Mouse (Mus musculus) hindbrain, embryonic 16.5 days (tissue): Measurements from ENCODE around the gene Tm6sf2. TPM values are rescaled to one million over a fixed set of nuclear protein-coding genes. Genes with fewer than 3 reads are reported as not detected.
"Not testable (repeated sequence)": the region's sequence is repeated elsewhere in the genome, so short reads cannot be mapped to it uniquely, and the experiment has no call there.

Experiments
- ATAC-seq: fragments of 200-750 bp; cut with Nextera tagmentation; 2 replicates; pipeline ENCODE4 v1.8.0; 2017; ENCODE audit warnings: moderate TSS enrichment, moderate library complexity
- H3K27ac ChIP-seq: fragments of 300-500 bp; sonication (generic); 2 replicates; pipeline ENCODE4 v1.5.1; 2014; ENCODE audit warnings: low read depth, mild to moderate bottlenecking, control low read depth, low read length, moderate library complexity
- H3K27me3 ChIP-seq: fragments of 300-500 bp; sonication (generic); replicated peaks from 2 replicates; pipeline ENCODE4 v1.6.1; 2014; ENCODE audit warnings: low read length; ENCODE audit not compliant: control insufficient read depth, insufficient read depth
- H3K36me3 ChIP-seq: fragments of 300-500 bp; sonication (generic); 2 replicates; pipeline ENCODE4 v1.6.1; 2014; ENCODE audit warnings: mild to moderate bottlenecking, low read length, moderate library complexity, mixed read lengths; ENCODE audit not compliant: control insufficient read depth, insufficient read depth
- H3K4me1 ChIP-seq: fragments of 300-500 bp; sonication (generic); 2 replicates; pipeline ENCODE4 v1.6.1; 2014; ENCODE audit warnings: low read depth, low read length; ENCODE audit not compliant: control insufficient read depth, insufficient read depth
- H3K4me2 ChIP-seq: fragments of 300-500 bp; sonication (generic); 2 replicates; pipeline ENCODE4 v1.6.1; 2014; ENCODE audit warnings: mild to moderate bottlenecking, low read length, control low read depth, moderate library complexity
- H3K4me3 ChIP-seq: fragments of 300-500 bp; sonication (generic); 2 replicates; pipeline ENCODE4 v1.5.1; 2014; ENCODE audit warnings: mild to moderate bottlenecking, low read length, control low read depth, moderate library complexity
- H3K9ac ChIP-seq: fragments of 300-500 bp; sonication (generic); 2 replicates; pipeline ENCODE4 v1.6.1; 2014; ENCODE audit warnings: low read depth, mild to moderate bottlenecking, control low read depth, low read length, moderate library complexity
- H3K9me3 ChIP-seq: fragments of 300-500 bp; sonication (generic); 2 replicates; pipeline ENCODE4 v1.6.1; 2014; ENCODE audit warnings: mild to moderate bottlenecking, low read length, moderate library complexity; ENCODE audit not compliant: control insufficient read depth
- WGBS: fragments of 180-500 bp; shearing (Covaris S2); extraction: QIAGEN DNeasy Blood & Tissue Kit; methylation state at CpG from one replicate; pipeline ENCODE4 v1.1.7; 2014; 5-methylcytosine and 5-hydroxymethylcytosine counted together
- polyA plus RNA-seq: library from polyadenylated mRNA; unstranded; fragments of >200 nt; fragmentation: Nextera tagmentation; extraction: Ambion mirVana; gene quantifications from 2 replicates; pipeline ENCODE4 v1.2.1, GENCODE M21; 2015

Gene Tm6sf2
- polyA plus RNA-seq, 1 experiment from 2014 or later: 1.2 TPM

DNA sequence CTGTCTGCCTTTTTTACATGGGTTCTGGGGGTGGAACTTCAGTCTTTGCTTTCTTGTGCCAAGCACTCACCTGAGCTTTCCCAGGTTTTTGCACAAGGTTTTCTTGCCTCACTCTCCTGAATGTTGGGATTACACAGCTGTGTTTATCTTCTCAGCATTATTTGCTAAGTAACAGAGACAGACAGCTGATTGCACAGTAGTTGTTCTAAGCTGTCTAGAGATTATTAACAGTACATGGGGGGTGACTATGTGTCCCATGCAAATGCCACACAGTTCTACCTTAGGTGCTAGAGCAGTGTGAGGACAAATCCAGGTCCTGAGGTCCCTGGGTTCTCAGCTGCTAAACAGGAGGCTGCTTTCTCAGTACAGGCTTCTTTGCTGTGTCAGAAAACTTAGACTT is 23.1 kb upstream of the Tm6sf2 start:
- H3K4me1 ChIP-seq: no peaks in the 10 kb centered on the region
- peaks cover 31% of the 10 kb centered on the region for H3K36me3 ChIP-seq
- H3K27ac ChIP-seq: no peak overlapping the region
- no peak overlapping the region for H3K9ac ChIP-seq
- no peaks in the 10 kb centered on the region for H3K9me3 ChIP-seq
- no peaks in the 10 kb centered on the region for H3K27me3 ChIP-seq
- no peak for ATAC-seq
- H3K4me2 ChIP-seq: no peak overlapping the region
- H3K4me3 ChIP-seq: no peak overlapping the region

- not testable (repeated sequence) for H3K4me3 ChIP-seq, H3K9me3 ChIP-seq, H3K27me3 ChIP-seq, H3K27ac ChIP-seq, H3K4me2 ChIP-seq, ATAC-seq, H3K9ac ChIP-seq, H3K4me1 ChIP-seq
- WGBS: 94% methylated on average over 5 of the region's 5 CpGs
- H3K36me3 ChIP-seq: peaks cover 37% of the 10 kb centered on the region
Measured at GRCm38 (mm10) chr8:70050434-70050833, 22.3 kb upstream of the Tm6sf2 start.

GRCm38 (mm10) chr8:70057721-70058120 is 15.0 kb upstream of the Tm6sf2 start:
- no peak overlapping the region for H3K27ac ChIP-seq
- H3K9me3 ChIP-seq: no peaks in the 10 kb centered on the region
- 72% methylated on average over 1 of the region's 1 CpGs for WGBS
- H3K27me3 ChIP-seq: no peaks in the 10 kb centered on the region
- H3K4me2 ChIP-seq: no peak overlapping the region
- H3K36me3 ChIP-seq: peaks cover 56% of the 10 kb centered on the region
- H3K4me1 ChIP-seq: no peaks in the 10 kb centered on the region
- no peak for ATAC-seq
- H3K4me3 ChIP-seq: no peak overlapping the region
- no peak overlapping the region for H3K9ac ChIP-seq

DNA sequence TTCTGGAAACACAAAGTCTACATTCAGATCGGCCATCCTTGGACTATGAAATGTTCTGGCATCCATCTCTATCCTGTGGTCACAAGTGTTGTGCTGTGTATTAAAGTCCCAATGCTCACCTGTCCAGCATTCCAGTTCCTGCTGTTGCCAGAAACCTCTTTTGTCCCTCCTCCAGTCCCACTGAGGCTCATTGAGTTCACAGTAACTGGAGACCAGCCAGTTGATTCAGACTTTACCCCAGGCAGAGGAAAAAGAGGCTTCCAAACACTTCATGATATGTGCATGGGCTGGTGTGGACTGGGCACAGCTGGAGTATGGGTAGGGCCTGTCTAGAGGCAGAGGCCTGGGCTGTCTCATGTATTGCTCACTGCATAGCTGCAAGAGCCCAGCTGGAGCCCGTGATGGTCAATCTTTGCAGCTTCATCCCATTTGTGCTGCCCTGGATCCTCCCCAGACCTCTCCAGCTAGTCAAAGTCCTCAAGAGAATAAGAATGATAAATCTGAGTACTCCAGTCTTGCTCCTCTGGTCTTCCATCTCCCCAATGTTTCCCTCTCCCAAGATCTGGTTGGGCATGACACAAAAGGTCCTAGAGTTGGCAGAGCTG is 786 bp upstream of the Tm6sf2 start:
- H3K9me3 ChIP-seq: no peaks in the 10 kb centered on the region
- peaks cover 33% of the 10 kb centered on the region for H3K36me3 ChIP-seq
- no peak overlapping the region; the same call in 1 of the 2 replicates for H3K27ac ChIP-seq
- 89% methylated on average over 2 of the region's 2 CpGs for WGBS
- H3K4me2 ChIP-seq: no peak overlapping the region
- no peak overlapping the region for H3K9ac ChIP-seq
- no peaks in the 10 kb centered on the region for H3K27me3 ChIP-seq
- 0 out of 2 replicates have a peak, but pooled peaks have one; percentile 19 for ATAC-seq
- H3K4me1 ChIP-seq: no peaks in the 10 kb centered on the region; the same call in 1 of the 2 replicates
- H3K4me3 ChIP-seq: no peak overlapping the region

- no peak overlapping the region for H3K27ac ChIP-seq
- H3K4me3 ChIP-seq: no peak overlapping the region
- H3K4me2 ChIP-seq: peak overlapping the region; percentile 34; the same call in 1 of the 2 replicates
- H3K27me3 ChIP-seq: no peaks in the 10 kb centered on the region
- 64% methylated on average over 8 of the region's 8 CpGs for WGBS
- no peak overlapping the region for H3K9ac ChIP-seq
- H3K9me3 ChIP-seq: no peaks in the 10 kb centered on the region
- peaks cover 30% of the 10 kb centered on the region for H3K36me3 ChIP-seq
- no peaks in the 10 kb centered on the region; the same call in 1 of the 2 replicates for H3K4me1 ChIP-seq
- ATAC-seq: no peak
Measured at GRCm38 (mm10) chr8:70073120-70073519, 396 bp downstream of the Tm6sf2 start.

DNA sequence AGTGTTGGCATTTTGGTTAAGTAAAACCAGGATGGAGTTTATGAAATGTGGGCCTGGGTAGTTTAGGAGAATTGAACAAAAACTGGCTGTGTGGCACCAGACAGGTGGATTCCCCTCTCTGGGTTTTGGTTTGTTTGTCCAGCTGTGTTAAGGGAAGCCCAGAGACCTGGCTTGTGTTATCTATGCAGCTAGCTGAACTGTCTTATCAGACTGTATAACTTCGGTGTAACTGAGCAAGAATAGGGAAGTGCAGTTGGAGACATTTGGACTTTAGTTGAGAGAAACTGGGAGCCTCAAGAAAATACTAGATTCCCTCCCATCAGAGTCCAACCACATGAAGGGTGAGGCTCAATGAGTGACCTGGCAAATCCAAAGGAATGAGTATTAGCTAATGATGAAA is 958 bp downstream of the Tm6sf2 start:
- Histone ChIP-seq H3K4me3 (no peak overlapping the region), H3K27me3 (no peaks in the 10 kb centered on the region), H3K9me3 (no peaks in the 10 kb centered on the region), H3K27ac (no peak overlapping the region), H3K4me1 (no peaks in the 10 kb centered on the region; the same call in 1 of the 2 replicates), H3K36me3 (peaks cover 28% of the 10 kb centered on the region), H3K9ac (no peak overlapping the region), H3K4me2 (no peak overlapping the region)
- WGBS: 95% methylated on average over 1 of the region's 1 CpGs
- no peak for ATAC-seq

DNA sequence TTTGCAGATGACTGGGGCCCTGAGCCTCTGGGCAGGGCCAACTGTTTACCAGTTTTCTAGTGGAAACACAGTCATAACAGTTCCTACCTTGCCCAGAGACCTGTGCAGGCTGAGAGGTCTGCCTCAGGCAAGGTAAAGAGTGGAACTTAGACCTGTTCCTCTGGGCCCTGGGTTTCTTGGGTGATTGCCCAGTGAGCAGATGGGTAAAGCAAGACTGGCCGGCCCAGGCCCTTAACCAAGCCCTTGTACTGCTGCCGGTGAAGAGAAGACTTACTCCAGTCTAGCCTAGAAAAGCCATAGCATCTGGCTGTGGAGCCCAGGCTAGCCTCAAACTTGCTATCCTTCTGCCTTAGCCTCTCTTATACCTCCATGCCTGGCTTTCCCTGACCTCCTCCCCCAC is 9.3 kb downstream of the Tm6sf2 start:
- Histone ChIP-seq H3K27ac (no peak overlapping the region), H3K9ac (no peak overlapping the region), H3K27me3 (peaks cover 41% of the 10 kb centered on the region), H3K36me3 (no peaks in the 10 kb centered on the region), H3K4me3 (no peak overlapping the region), H3K4me1 (peaks cover 20% of the 10 kb centered on the region), H3K9me3 (no peaks in the 10 kb centered on the region), H3K4me2 (no peak overlapping the region)
- ATAC-seq: no peak
- WGBS: 88% methylated on average over 2 of the region's 2 CpGs

DNA sequence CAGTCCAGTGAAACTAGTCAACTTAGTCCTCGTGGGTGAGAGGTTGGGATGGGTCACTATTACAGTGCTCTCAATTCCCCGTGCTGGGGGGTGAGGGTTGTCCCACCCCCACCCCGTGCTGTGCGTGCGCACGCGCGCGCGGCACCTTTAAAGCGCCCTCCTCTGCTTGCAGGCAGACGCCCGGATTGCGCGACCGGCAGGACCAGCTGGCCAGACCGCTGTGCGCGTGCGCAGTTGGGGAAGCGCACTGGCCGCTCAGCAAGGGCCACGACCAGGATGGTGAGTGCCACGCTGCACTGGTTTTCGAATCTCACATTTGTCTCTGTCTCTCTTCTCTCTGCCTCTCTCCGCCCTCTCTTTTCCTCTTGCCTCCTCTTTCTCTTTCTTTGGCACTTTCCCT is 10.6 kb downstream of the Tm6sf2 start, which contains the start of gene Hapln4:
Gene Hapln4 (plus strand): TSS at position 173 of the 400 bp plus-strand sequence.
- Histone ChIP-seq H3K4me3 (peak within 1 kb of the TSS; percentile 39), H3K4me1 (peaks cover 28% of the 10 kb centered on the region), H3K9ac (peak within 1 kb of the TSS; percentile 39), H3K9me3 (no peaks in the 10 kb centered on the region), H3K27ac (no peak within 1 kb of the TSS), H3K4me2 (peak within 1 kb of the TSS; percentile 90), H3K27me3 (peaks cover 50% of the 10 kb centered on the region), H3K36me3 (no peaks in the 10 kb centered on the region)
- ATAC-seq: no peak
- WGBS: under 1% methylated on average over 26 of the region's 26 CpGs

- H3K9me3 ChIP-seq: no peaks in the 10 kb centered on the region
- peaks cover 36% of the 10 kb centered on the region for H3K4me1 ChIP-seq
- peaks cover 52% of the 10 kb centered on the region for H3K27me3 ChIP-seq
- H3K27ac ChIP-seq: no peak overlapping the region
- H3K4me2 ChIP-seq: peak overlapping the region; percentile 90
- H3K4me3 ChIP-seq: peak overlapping the region; percentile 39
- H3K9ac ChIP-seq: peak overlapping the region; percentile 39
- peak; percentile 22 for ATAC-seq
- 2% methylated on average over 68 of the region's 71 CpGs for WGBS
- H3K36me3 ChIP-seq: no peaks in the 10 kb centered on the region
Measured at GRCm38 (mm10) chr8:70084191-70085065, 11.7 kb downstream of the Tm6sf2 start.
